In the genomic region with DNA sequence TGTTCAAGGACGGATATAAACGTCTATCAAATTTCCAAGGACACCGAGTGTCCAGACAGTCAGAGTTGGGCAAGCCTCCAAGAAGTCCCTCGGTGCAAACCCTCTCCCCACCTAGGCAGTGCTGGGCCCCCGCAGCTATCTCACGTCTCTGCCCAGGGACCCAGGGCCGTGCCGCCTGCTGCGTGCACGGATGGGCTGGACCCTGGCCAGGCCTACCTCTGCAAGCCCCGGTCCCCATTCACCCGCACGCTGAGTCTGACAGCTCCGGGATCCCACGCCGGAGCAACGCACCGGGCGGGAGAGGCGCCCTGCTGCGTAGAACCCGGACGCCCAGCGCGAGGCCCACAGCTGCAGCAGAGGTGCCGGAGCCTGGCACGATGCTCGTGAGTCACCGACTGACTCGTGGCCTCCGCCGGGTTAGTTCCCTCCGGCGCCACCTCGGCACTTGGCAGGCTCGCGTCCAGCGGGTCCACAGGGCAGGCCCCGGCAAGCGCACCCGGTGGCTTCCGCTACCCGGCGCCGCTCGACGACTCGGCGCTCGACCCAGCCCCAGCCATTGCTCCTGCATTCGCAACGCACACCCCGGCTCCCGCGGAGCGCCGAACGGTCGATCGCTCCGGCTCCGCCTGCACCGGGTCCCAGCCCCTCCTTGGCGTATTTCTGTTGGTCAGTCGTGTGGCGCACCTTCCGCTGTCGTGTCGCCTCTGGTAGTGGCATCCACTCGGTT, we compare ENCODE assay signal across 8 mouse cellular contexts. TPM values are rescaled to one million over a fixed set of nuclear protein-coding genes. Genes with fewer than 3 reads are reported as not detected.
A peak's percentile ranks its signal among the peaks of the same experiment; 100 is the strongest.
DNase-seq lines count a peak whose midpoint lies in the region; ATAC-seq and TF ChIP-seq lines count a peak whose summit lies in the region.

No protein-coding gene starts in this region.

- peak overlapping the region; percentile 74 for H3K27ac ChIP-seq in embryonic fibroblast, embryonic 13.5 days (ENCODE audit: insufficient read depth, low read length)
- H3K27ac ChIP-seq in heart, embryonic 10.5 days: peak overlapping the region; percentile 96
- H3K27ac ChIP-seq in kidney, embryonic 14.5 days (ENCODE audit: low read depth, low read length): peak overlapping the region; percentile 51; the same call in 1 of the 2 replicates
- H3K27ac ChIP-seq in limb, embryonic 15.5 days: peak overlapping the region; percentile 75
- peak overlapping the region; percentile 79 for H3K27ac ChIP-seq in midbrain, postnatal 0 days (ENCODE audit: low read depth, low read length)

- no peaks in the 10 kb centered on the region for H3K9me3 ChIP-seq in heart, embryonic 10.5 days
- no peaks in the 10 kb centered on the region for H3K9me3 ChIP-seq in kidney, embryonic 14.5 days (ENCODE audit: control insufficient read depth, low read length)
- H3K9me3 ChIP-seq in limb, embryonic 15.5 days: no peaks in the 10 kb centered on the region
- H3K9me3 ChIP-seq in midbrain, postnatal 0 days (ENCODE audit: low read length): no peaks in the 10 kb centered on the region

- no peaks in the 10 kb centered on the region for H3K4me1 ChIP-seq in embryonic fibroblast, embryonic 13.5 days (ENCODE audit: control insufficient read depth, insufficient read depth, low read length)
- H3K4me1 ChIP-seq in heart, embryonic 10.5 days: peaks cover 17% of the 10 kb centered on the region
- H3K4me1 ChIP-seq in kidney, embryonic 14.5 days (ENCODE audit: control insufficient read depth, insufficient read depth, low read length): peaks cover 14% of the 10 kb centered on the region; the same call in 1 of the 2 replicates
- H3K4me1 ChIP-seq in limb, embryonic 15.5 days: peaks cover 17% of the 10 kb centered on the region
- H3K4me1 ChIP-seq in midbrain, postnatal 0 days (ENCODE audit: insufficient read depth, low read length): peaks cover 5% of the 10 kb centered on the region

- peak; percentile 81 for TF ChIP-seq POLR2A in embryonic fibroblast, embryonic 13.5 days (IDR thresholded peaks at IDR 0.05; ENCODE audit: low read depth, low read length)

- peak; percentile 97 for ATAC-seq in kidney, embryonic 14.5 days (ENCODE audit: low FRiP score, low TSS enrichment)
- ATAC-seq in limb, embryonic 15.5 days (ENCODE audit: insufficient number of reproducible peaks, low FRiP score, low TSS enrichment, low read depth): peak; percentile 91
- peak; percentile 96 for ATAC-seq in midbrain, postnatal 0 days (ENCODE audit: low FRiP score)

- H3K27me3 ChIP-seq in heart, embryonic 10.5 days (ENCODE audit: insufficient read depth, poor library complexity, severe bottlenecking): no peaks in the 10 kb centered on the region
- H3K27me3 ChIP-seq in kidney, embryonic 14.5 days (ENCODE audit: control insufficient read depth, insufficient read depth, low read length): no peaks in the 10 kb centered on the region; the same call in 1 of the 2 replicates
- no peaks in the 10 kb centered on the region for H3K27me3 ChIP-seq in limb, embryonic 15.5 days
- H3K27me3 ChIP-seq in midbrain, postnatal 0 days (ENCODE audit: insufficient read depth, low read length): no peaks in the 10 kb centered on the region

- under 1% methylated on average over 70 of the region's 70 CpGs for WGBS in heart, embryonic 10.5 days
- WGBS in kidney, embryonic 14.5 days: under 1% methylated on average over 70 of the region's 70 CpGs
- under 1% methylated on average over 70 of the region's 70 CpGs for WGBS in limb, embryonic 15.5 days
- WGBS in midbrain, postnatal 0 days: under 1% methylated on average over 70 of the region's 70 CpGs

- no peaks in the 10 kb centered on the region for H3K36me3 ChIP-seq in heart, embryonic 10.5 days
- no peaks in the 10 kb centered on the region for H3K36me3 ChIP-seq in kidney, embryonic 14.5 days (ENCODE audit: control insufficient read depth, insufficient read depth, low read length)
- H3K36me3 ChIP-seq in limb, embryonic 15.5 days: no peaks in the 10 kb centered on the region
- no peaks in the 10 kb centered on the region for H3K36me3 ChIP-seq in midbrain, postnatal 0 days (ENCODE audit: insufficient read depth, low read length)

- peak overlapping the region; percentile 80 for H3K9ac ChIP-seq in kidney, embryonic 14.5 days (ENCODE audit: low read depth, low read length)
- H3K9ac ChIP-seq in limb, embryonic 15.5 days: peak overlapping the region; percentile 62
- peak overlapping the region; percentile 85 for H3K9ac ChIP-seq in midbrain, postnatal 0 days (replicated peaks; ENCODE audit: low read length, poor library complexity, severe bottlenecking)

- DNase-seq in B cell, adult 2 months: peak; percentile 88 to 89
- DNase-seq in brain, adult 2 months (ENCODE audit: low read depth, low spot score): peak; percentile 98
- DNase-seq in heart, embryonic 10.5 days (ENCODE audit: low spot score): peak; percentile 97
- DNase-seq in midbrain, postnatal 0 days (ENCODE audit: low spot score): peak; percentile 95
- peak; percentile 85 to 93 for DNase-seq in spleen, postnatal 10 days (ENCODE audit: low spot score in 2 of 2)

- TF ChIP-seq CTCF in embryonic fibroblast, embryonic 13.5 days (IDR thresholded peaks at IDR 0.05; ENCODE audit: borderline replicate concordance, insufficient read depth, low read length): no peak
- TF ChIP-seq CTCF in midbrain, postnatal 0 days (IDR thresholded peaks at IDR 0.05): no peak

- peak overlapping the region; percentile 89 for H3K4me2 ChIP-seq in kidney, embryonic 14.5 days (replicated peaks; ENCODE audit: low read depth, low read length)
- H3K4me2 ChIP-seq in limb, embryonic 15.5 days: peak overlapping the region; percentile 82
- peak overlapping the region; percentile 70 for H3K4me2 ChIP-seq in midbrain, postnatal 0 days (ENCODE audit: low read depth, low read length, poor library complexity, severe bottlenecking)

- peak overlapping the region; percentile 91 for H3K4me3 ChIP-seq in embryonic fibroblast, embryonic 13.5 days (ENCODE audit: insufficient read depth, low read length)
- peak overlapping the region; percentile 96 for H3K4me3 ChIP-seq in heart, embryonic 10.5 days
- peak overlapping the region; percentile 94 for H3K4me3 ChIP-seq in kidney, embryonic 14.5 days (ENCODE audit: low read length)
- peak overlapping the region; percentile 90 for H3K4me3 ChIP-seq in limb, embryonic 15.5 days
- H3K4me3 ChIP-seq in midbrain, postnatal 0 days (ENCODE audit: low read depth, low read length): peak overlapping the region; percentile 88

RNA-seq across cellular contexts. Expression of a gene that starts 11.7 kb away (rescaled TPM):
- polyA plus RNA-seq in embryonic fibroblast, embryonic 13.5 days (2011; ENCODE audit: insufficient read length, low read depth, missing spikeins): 27.8 and 40.1 TPM in 2 replicates
- polyA plus RNA-seq in heart, embryonic 10.5 days (2016; fragmentation: Nextera tagmentation; extraction: Ambion mirVana): 27.8 and 38.6 TPM in 2 replicates
- 14.4 and 23.2 TPM in 2 replicates for polyA plus RNA-seq in kidney, embryonic 14.5 days (2014; fragmentation: Nextera tagmentation; extraction: Ambion mirVana)
- 26.2 and 26.6 TPM in 2 replicates for polyA plus RNA-seq in limb, embryonic 15.5 days (2015; fragmentation: Nextera tagmentation; extraction: Ambion mirVana)
- total RNA-seq in midbrain, postnatal 0 days (2014; rRNA removed): 37.6 and 42.4 TPM in 2 replicates
- polyA plus RNA-seq in midbrain, postnatal 0 days (2015; fragmentation: Nextera tagmentation; extraction: Ambion mirVana): 26.8 and 27.7 TPM in 2 replicates

Comparison
In these comparisons a context has a peak if more than half of its experiments do, and no peak if none do; other contexts are left out.
1. Peak in every context shown above with its lines: DNase-seq, ATAC-seq, H3K4me3 ChIP-seq and H3K27ac ChIP-seq.